Mouse (Mus musculus): ENCODE measurements at regions not wholly inside any gene's neighbourhood (a gene's known extent, or its start where the extent isn't known, plus 50 kb on each side); places are given as distances from the start of the nearest gene placed in this dataset.
A peak's percentile ranks its signal among the peaks of the same experiment; 100 is the strongest.

- WGBS, result 84% methylated on average over 2 of the region's 2 CpGs
- no peak overlapping the region for H3K27ac ChIP-seq (replicated peaks; ENCODE audit: low read depth, low read length)
- H3K4me3 ChIP-seq (ENCODE audit: low read depth, low read length), result no peak overlapping the region
- no peaks in the 10 kb centered on the region for H3K36me3 ChIP-seq (ENCODE audit: control insufficient read depth, insufficient read depth, low read length)
- no peaks in the 10 kb centered on the region for H3K27me3 ChIP-seq (ENCODE audit: control insufficient read depth, insufficient read depth, low read length)
- H3K9me3 ChIP-seq (ENCODE audit: control insufficient read depth, low read length), result no peaks in the 10 kb centered on the region
- no peak for ATAC-seq (ENCODE audit: insufficient number of reproducible peaks, low FRiP score, low TSS enrichment, low read depth)
- no peaks in the 10 kb centered on the region for H3K4me1 ChIP-seq (ENCODE audit: control insufficient read depth, insufficient read depth, low read length)
- DNase-seq (ENCODE audit: low spot score), result no peak
- no peak overlapping the region for H3K4me2 ChIP-seq (ENCODE audit: low read depth, severe bottlenecking)
- no peak overlapping the region for H3K9ac ChIP-seq (ENCODE audit: low read length)
Measured at GRCm38 (mm10) chr5:83890619-83891185, 526.5 kb downstream of the Epha5 start.

- no peak overlapping the region for H3K4me3 ChIP-seq (ENCODE audit: low read depth, low read length)
- no peak overlapping the region for H3K27ac ChIP-seq (replicated peaks; ENCODE audit: low read depth, low read length)
- no peaks in the 10 kb centered on the region for H3K36me3 ChIP-seq (ENCODE audit: control insufficient read depth, insufficient read depth, low read length)
- DNase-seq (ENCODE audit: low spot score), result no peak
- no peak overlapping the region for H3K9ac ChIP-seq (ENCODE audit: low read length)
- ATAC-seq (ENCODE audit: insufficient number of reproducible peaks, low FRiP score, low TSS enrichment, low read depth), result no peak
- H3K4me1 ChIP-seq (ENCODE audit: control insufficient read depth, insufficient read depth, low read length), result no peaks in the 10 kb centered on the region
- WGBS, result 85% methylated on average over 1 of the region's 1 CpGs
- H3K4me2 ChIP-seq (ENCODE audit: low read depth, severe bottlenecking), result no peak overlapping the region
- H3K9me3 ChIP-seq (ENCODE audit: control insufficient read depth, low read length), result no peaks in the 10 kb centered on the region
- H3K27me3 ChIP-seq (ENCODE audit: control insufficient read depth, insufficient read depth, low read length), result no peaks in the 10 kb centered on the region
Measured at GRCm38 (mm10) chr5:83872052-83872451, 517.1 kb upstream of the Tecrl start.

DNA sequence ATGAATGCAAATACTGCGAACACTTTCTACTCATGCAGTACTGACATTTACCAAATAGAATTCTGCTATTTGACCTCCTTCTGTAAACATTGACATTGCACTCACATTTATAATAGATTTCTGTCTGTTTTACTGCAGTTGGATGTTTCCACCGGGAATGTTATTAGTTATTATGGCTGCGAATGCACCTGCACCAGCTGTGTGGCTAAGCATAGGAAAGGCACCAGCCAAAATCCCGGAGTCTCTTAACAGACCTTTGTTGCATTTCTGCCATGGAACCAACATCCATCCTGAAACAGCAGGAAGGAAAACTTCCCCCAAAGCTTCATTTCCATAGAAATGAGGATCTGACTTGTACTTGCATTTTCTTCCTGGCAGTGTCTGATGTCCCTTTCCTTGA, 513.4 kb upstream of the Tecrl start:
- DNase-seq (ENCODE audit: low spot score) (no peak), ATAC-seq (ENCODE audit: insufficient number of reproducible peaks, low FRiP score, low TSS enrichment, low read depth) (no peak)
- Histone ChIP-seq H3K9ac (ENCODE audit: low read length) (no peak overlapping the region), H3K4me3 (ENCODE audit: low read depth, low read length) (no peak overlapping the region), H3K4me1 (ENCODE audit: control insufficient read depth, insufficient read depth, low read length) (no peaks in the 10 kb centered on the region), H3K27me3 (ENCODE audit: control insufficient read depth, insufficient read depth, low read length) (no peaks in the 10 kb centered on the region), H3K4me2 (ENCODE audit: low read depth, severe bottlenecking) (no peak overlapping the region), H3K27ac (replicated peaks; ENCODE audit: low read depth, low read length) (no peak overlapping the region), H3K9me3 (ENCODE audit: control insufficient read depth, low read length) (no peaks in the 10 kb centered on the region), H3K36me3 (ENCODE audit: control insufficient read depth, insufficient read depth, low read length) (no peaks in the 10 kb centered on the region)
- WGBS, result 82% methylated on average over 4 of the region's 4 CpGs

- Histone ChIP-seq H3K36me3 (ENCODE audit: control insufficient read depth, insufficient read depth, low read length) (no peaks in the 10 kb centered on the region), H3K4me2 (ENCODE audit: low read depth, severe bottlenecking) (no peak overlapping the region), H3K27me3 (ENCODE audit: control insufficient read depth, insufficient read depth, low read length) (no peaks in the 10 kb centered on the region), H3K9ac (ENCODE audit: low read length) (no peak overlapping the region), H3K9me3 (ENCODE audit: control insufficient read depth, low read length) (no peaks in the 10 kb centered on the region), H3K27ac (replicated peaks; ENCODE audit: low read depth, low read length) (no peak overlapping the region), H3K4me3 (ENCODE audit: low read depth, low read length) (no peak overlapping the region), H3K4me1 (ENCODE audit: control insufficient read depth, insufficient read depth, low read length) (no peaks in the 10 kb centered on the region)
- no peak for ATAC-seq (ENCODE audit: insufficient number of reproducible peaks, low FRiP score, low TSS enrichment, low read depth)
- no peak for DNase-seq (ENCODE audit: low spot score)
Measured at GRCm38 (mm10) chr5:83861674-83862073, 506.7 kb upstream of the Tecrl start.

DNA sequence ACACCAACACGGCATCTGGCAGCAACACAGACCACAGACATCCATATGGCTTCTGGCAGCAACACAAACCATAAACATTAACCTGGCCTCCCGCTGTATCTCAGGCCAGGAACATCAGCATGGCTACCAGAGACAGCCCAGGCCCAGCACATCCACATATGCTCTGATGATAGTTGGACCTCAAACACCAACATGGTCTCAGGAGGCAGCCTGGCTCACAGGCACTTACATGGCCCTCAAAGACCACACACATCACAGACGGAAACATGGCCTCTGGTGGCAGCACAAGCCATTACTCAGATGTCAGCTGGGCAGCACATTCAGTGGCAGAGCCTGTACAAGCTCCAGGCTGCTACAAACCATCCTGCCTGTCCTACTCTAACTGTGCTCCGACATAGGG, 497.0 kb upstream of the Tecrl start:
- WGBS, result 73% methylated on average over 4 of the region's 4 CpGs
- H3K4me3 ChIP-seq (ENCODE audit: low read depth, low read length), result no peak overlapping the region
- no peak overlapping the region for H3K4me2 ChIP-seq (ENCODE audit: low read depth, severe bottlenecking)
- no peaks in the 10 kb centered on the region for H3K27me3 ChIP-seq (ENCODE audit: control insufficient read depth, insufficient read depth, low read length)
- H3K27ac ChIP-seq (replicated peaks; ENCODE audit: low read depth, low read length), result no peak overlapping the region
- no peak for DNase-seq (ENCODE audit: low spot score)
- no peak for ATAC-seq (ENCODE audit: insufficient number of reproducible peaks, low FRiP score, low TSS enrichment, low read depth)
- H3K36me3 ChIP-seq (ENCODE audit: control insufficient read depth, insufficient read depth, low read length), result no peaks in the 10 kb centered on the region
- no peak overlapping the region for H3K9ac ChIP-seq (ENCODE audit: low read length)
- no peaks in the 10 kb centered on the region for H3K4me1 ChIP-seq (ENCODE audit: control insufficient read depth, insufficient read depth, low read length)
- H3K9me3 ChIP-seq (ENCODE audit: control insufficient read depth, low read length), result no peaks in the 10 kb centered on the region

- H3K9me3 ChIP-seq (ENCODE audit: control insufficient read depth, low read length), result no peaks in the 10 kb centered on the region
- DNase-seq (ENCODE audit: low spot score), result no peak
- no peaks in the 10 kb centered on the region for H3K27me3 ChIP-seq (ENCODE audit: control insufficient read depth, insufficient read depth, low read length)
- no peak overlapping the region for H3K27ac ChIP-seq (replicated peaks; ENCODE audit: low read depth, low read length)
- no peak overlapping the region for H3K9ac ChIP-seq (ENCODE audit: low read length)
- WGBS, result 87% methylated on average over 2 of the region's 2 CpGs
- no peaks in the 10 kb centered on the region for H3K36me3 ChIP-seq (ENCODE audit: control insufficient read depth, insufficient read depth, low read length)
- H3K4me1 ChIP-seq (ENCODE audit: control insufficient read depth, insufficient read depth, low read length), result no peaks in the 10 kb centered on the region
- no peak overlapping the region for H3K4me3 ChIP-seq (ENCODE audit: low read depth, low read length)
- no peak overlapping the region for H3K4me2 ChIP-seq (ENCODE audit: low read depth, severe bottlenecking)
- ATAC-seq (ENCODE audit: insufficient number of reproducible peaks, low FRiP score, low TSS enrichment, low read depth), result no peak
Measured at GRCm38 (mm10) chr5:83826561-83826960, 471.6 kb upstream of the Tecrl start.

- Histone ChIP-seq H3K9ac (ENCODE audit: low read length) (no peak overlapping the region), H3K9me3 (ENCODE audit: control insufficient read depth, low read length) (no peaks in the 10 kb centered on the region), H3K36me3 (ENCODE audit: control insufficient read depth, insufficient read depth, low read length) (no peaks in the 10 kb centered on the region), H3K4me1 (ENCODE audit: control insufficient read depth, insufficient read depth, low read length) (no peaks in the 10 kb centered on the region), H3K4me3 (ENCODE audit: low read depth, low read length) (no peak overlapping the region), H3K27ac (replicated peaks; ENCODE audit: low read depth, low read length) (no peak overlapping the region), H3K27me3 (ENCODE audit: control insufficient read depth, insufficient read depth, low read length) (no peaks in the 10 kb centered on the region), H3K4me2 (ENCODE audit: low read depth, severe bottlenecking) (no peak overlapping the region)
- DNase-seq (ENCODE audit: low spot score) (peak; percentile 45), ATAC-seq (ENCODE audit: insufficient number of reproducible peaks, low FRiP score, low TSS enrichment, low read depth) (peak; percentile 73; the same call in 1 of the 2 replicates)
- WGBS, result 37% methylated on average over 2 of the region's 2 CpGs
Measured at GRCm38 (mm10) chr5:83824838-83825466, 470.0 kb upstream of the Tecrl start.

- Histone ChIP-seq H3K9me3 (ENCODE audit: control insufficient read depth, low read length) (no peaks in the 10 kb centered on the region), H3K27me3 (ENCODE audit: control insufficient read depth, insufficient read depth, low read length) (no peaks in the 10 kb centered on the region), H3K9ac (ENCODE audit: low read length) (no peak overlapping the region), H3K4me3 (ENCODE audit: low read depth, low read length) (no peak overlapping the region), H3K4me1 (ENCODE audit: control insufficient read depth, insufficient read depth, low read length) (no peaks in the 10 kb centered on the region), H3K4me2 (ENCODE audit: low read depth, severe bottlenecking) (no peak overlapping the region), H3K27ac (replicated peaks; ENCODE audit: low read depth, low read length) (no peak overlapping the region), H3K36me3 (ENCODE audit: control insufficient read depth, insufficient read depth, low read length) (no peaks in the 10 kb centered on the region)
- WGBS, result 80% methylated on average over 2 of the region's 2 CpGs
- DNase-seq (ENCODE audit: low spot score) (no peak), ATAC-seq (ENCODE audit: insufficient number of reproducible peaks, low FRiP score, low TSS enrichment, low read depth) (no peak)
Measured at GRCm38 (mm10) chr5:83811309-83811708, 456.3 kb upstream of the Tecrl start.

DNA sequence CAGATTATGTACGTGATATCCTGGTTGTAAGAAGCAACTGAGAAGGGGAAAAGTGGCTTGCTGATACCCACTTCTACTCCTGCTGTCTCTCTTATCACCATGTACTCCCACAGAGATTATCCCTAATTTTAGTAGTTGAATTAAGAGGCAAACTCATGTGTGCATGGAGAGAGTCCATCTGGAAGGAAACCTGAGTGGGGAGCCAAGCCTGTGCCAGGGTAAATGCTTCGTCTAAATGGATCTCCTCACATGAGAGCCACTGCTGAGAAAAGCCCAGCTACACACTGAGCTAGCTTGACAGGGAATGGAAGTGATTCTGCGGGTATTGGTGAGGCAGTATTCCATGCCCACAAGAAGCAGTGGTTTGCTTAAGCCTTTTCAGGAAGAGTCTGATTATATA, 445.0 kb upstream of the Tecrl start:
- no peak overlapping the region for H3K4me2 ChIP-seq (ENCODE audit: low read depth, severe bottlenecking)
- no peak overlapping the region for H3K27ac ChIP-seq (replicated peaks; ENCODE audit: low read depth, low read length)
- no peaks in the 10 kb centered on the region for H3K4me1 ChIP-seq (ENCODE audit: control insufficient read depth, insufficient read depth, low read length)
- DNase-seq (ENCODE audit: low spot score) (no peak), ATAC-seq (ENCODE audit: insufficient number of reproducible peaks, low FRiP score, low TSS enrichment, low read depth) (no peak)
- no peaks in the 10 kb centered on the region for H3K27me3 ChIP-seq (ENCODE audit: control insufficient read depth, insufficient read depth, low read length)
- 78% methylated on average over 3 of the region's 3 CpGs for WGBS
- H3K9ac ChIP-seq (ENCODE audit: low read length), result no peak overlapping the region
- no peaks in the 10 kb centered on the region for H3K9me3 ChIP-seq (ENCODE audit: control insufficient read depth, low read length)
- H3K36me3 ChIP-seq (ENCODE audit: control insufficient read depth, insufficient read depth, low read length), result no peaks in the 10 kb centered on the region
- no peak overlapping the region for H3K4me3 ChIP-seq (ENCODE audit: low read depth, low read length)

All from limb, embryonic 11.5 days (tissue).